Mouse (Mus musculus) spleen, adult 18-20 months (tissue): ENCODE results near the gene Apon.
"Not testable (repeated sequence)": the region's sequence is repeated elsewhere in the genome, so short reads cannot be mapped to it uniquely, and the experiment has no call there.

ENCODE experiments used
- DNase-seq, 2 experiments: peaks; one replicate each; pipeline ENCODE4 v3.0.0; 2022; ENCODE audit warnings: mixed read lengths in 2 of 2

Gene Apon

GRCm38 (mm10) chr10:128253677-128254255, at the start of gene Apon:
Gene Apon (plus strand): TSS chr10:128254096.
- DNase-seq: no peak

DNA sequence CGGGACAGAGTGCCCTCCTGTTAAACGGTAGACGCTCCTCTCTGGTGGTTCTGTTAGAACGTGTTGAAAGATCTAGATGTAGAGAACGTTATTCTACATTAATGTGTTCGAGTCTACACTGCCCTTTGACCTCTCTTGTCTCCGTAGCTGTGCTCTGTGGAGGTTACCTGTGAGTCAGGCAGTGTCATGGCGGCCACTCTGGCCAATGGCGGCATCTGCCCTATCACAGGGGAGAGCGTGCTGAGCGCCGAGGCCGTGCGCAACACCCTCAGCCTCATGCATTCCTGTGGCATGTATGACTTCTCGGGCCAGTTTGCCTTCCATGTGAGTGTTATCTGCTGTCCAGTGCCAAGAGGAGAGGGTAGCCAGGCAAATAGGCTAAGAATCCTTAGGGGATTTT, 49.0 kb upstream of the Apon start:
- DNase-seq: no peak

- DNase-seq: no peak
Measured at GRCm38 (mm10) chr10:128208326-128208725, 45.6 kb upstream of the Apon start.

DNA sequence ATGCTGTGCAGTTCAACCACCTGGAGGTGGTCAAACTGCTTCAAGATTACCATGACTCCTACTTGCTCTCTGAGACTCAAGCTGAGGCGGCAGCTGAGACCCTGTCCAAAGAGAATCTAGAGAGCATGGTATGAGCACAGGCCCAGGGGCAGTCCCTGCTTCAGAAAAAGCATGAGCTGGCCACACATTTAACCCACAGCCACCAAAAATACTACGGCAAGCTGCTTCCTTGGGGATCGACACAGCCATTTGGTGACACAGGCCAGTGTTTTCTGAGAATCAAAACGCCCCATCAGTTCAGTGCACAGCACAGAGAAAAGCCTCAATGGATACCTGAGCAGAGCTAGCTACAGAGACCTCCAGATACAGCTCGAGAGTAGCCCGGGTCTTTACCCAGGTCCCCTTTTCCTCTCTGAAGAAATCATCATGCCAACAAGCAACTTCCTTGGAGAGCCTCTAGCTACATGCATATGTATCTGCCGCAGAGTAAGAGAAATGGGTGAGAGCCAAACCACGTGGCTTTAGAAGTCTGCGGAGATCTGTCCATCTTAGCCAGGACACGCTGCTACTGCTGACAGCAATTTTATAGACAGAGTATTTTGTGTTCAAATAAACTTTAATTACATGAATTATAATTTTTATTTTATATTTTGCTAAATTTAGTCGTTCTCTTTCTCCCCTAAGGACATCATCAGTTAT, 44.4 kb upstream of the Apon start:
- DNase-seq: no peak

DNA sequence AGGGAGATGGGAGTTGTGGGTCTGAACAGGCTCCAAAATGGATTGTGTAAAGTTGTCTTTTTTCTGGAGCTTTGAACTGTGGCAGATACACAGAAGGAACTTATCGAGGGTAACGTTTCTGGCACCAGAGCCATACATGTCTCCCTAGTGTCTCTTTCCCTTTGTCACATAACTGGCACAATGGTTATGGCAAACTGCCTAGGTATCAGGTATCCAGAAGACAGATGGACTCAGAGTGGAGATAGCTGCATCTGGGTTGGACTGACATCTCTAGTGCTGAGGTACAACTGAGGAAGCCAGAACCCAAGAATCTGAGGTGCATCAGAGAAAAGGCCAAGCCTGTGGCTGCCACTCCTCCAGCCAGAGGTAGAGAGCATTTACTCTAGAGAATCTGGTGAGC, 43.8 kb upstream of the Apon start:
- DNase-seq: no peak

- no peak for DNase-seq
Measured at GRCm38 (mm10) chr10:128210954-128211353, 42.9 kb upstream of the Apon start.

DNA sequence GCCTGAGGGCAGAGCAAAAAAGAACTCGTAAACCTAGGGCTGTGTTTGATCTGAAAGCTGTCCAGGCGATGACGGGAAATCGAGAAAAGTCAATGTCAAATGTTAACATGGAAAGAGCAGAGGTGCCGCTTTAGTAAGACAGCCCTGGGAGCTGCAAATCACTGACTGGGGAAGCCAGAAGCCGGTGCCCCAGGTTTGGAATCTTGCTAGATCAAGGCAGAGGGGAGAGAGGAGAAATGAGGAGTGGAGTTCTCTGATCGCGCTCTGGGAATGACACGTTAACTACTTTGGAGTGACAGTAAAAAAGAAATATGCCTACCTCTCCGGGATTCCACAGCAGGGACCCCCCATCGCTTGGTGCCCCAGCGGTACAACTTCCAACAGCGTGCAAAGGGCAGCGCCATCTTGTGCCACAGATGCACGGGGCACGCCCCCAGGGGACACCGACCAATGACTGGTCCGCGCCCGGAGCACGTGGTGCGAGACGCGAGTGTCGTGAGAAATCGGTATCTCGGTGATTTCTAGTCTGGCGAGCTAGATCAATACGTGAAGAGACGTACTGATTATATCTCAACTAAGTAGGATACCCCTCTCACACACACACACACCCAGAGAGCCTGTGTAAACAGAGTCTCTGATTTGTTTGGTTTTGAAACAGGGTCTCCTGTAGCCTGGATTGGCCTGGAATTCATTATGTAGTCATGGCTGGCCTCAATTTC, 42.3 kb upstream of the Apon start, which contains the start of gene Spryd4:
Gene Spryd4 (minus strand): TSS at position 418 of the 719 bp plus-strand sequence.
- peak; percentile 76 to 91 for DNase-seq

DNA sequence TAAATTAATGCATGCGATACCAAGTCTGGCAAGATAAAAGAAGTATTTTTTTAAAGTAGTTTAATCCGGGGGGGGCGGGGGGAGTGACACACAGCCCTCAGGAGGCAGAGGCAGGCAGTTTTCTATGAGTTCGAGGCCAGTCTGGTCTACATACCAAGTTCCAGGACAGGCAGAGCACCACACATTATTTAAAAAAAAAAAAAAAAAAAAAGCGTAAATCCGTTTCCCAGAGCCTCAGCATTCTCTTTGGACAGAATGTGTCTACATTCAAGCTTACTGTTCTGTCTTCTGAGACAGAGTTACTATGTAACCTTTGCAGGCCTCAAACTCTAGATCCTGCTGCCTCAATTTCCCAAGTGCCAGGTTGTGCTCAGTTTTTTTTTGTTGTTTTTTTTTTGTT, 41.7 kb upstream of the Apon start:
- DNase-seq: no peak

- peak; percentile 36 to 63 for DNase-seq
Measured at GRCm38 (mm10) chr10:128212871-128213323, 41.0 kb upstream of the Apon start.

DNA sequence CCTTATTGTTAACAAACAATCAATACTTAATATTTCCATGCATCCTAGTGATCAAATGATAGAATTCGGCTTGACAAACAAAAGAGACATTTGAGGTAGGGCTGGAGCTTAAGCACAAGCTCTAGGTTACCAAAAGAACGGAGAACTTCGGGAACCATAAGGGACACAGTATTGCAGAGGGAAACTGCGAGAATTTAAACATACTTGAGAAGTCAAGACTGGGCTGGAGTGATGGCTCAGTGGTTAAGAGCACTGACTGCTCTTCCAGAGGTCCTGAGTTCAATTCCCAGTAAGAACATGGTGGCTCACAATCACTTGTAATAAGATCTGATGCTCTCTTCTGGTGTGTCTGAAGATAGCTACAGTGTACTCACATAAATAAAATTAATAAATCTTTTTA, 39.8 kb upstream of the Apon start:
- not testable (repeated sequence) for DNase-seq

DNA sequence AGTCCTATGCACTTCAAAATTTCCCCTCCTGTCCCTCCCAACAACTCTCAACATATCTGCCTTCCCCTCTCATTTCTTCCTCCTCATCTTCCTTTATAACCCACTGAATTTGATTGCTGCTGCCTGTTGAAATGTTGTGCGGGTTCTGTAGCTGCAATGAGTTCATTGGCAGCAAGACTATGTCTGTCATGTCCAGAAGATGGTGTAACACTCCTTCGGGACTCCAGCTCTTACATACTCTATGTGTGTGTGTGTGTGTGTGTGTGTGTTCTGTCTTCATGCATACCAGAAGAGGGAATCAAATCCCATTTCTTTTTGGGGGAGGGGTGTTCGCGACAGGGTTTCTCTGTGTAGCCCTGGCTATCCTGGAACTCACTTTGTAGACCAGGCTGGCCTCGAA, 38.9 kb upstream of the Apon start:
- no peak for DNase-seq

DNA sequence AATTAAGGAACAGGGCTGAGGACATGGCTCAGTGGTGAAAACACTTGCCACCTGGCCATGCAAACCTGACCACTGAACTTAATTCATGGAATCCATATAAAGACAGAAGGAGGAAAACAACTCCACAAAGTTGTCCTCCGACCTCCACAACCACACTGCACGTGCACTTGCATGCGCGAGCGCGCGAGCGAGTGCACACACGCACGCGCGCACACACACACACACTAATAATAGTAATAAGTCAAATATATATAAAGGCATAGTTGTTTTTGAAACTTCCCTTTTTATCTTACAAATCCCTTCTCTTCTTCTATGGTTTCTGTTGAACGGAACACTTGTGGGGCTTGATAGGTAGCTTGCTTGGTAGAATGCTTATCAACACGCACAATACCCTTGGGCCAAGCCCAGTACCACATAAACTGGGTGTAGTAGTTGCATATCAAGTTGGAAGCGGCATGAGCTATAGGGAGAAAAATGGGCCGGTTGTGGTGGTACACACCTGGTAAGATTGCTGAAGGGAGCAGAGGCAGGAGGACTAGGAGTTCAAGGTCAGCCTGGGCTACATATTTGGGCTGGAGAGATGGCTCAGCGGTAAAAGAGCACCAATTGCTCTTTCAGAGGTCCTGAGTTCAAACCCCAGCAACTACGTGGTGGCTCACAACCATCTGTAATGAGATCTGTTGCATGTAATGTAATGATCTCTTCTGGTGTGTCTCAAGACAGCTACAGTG, 35.3 kb upstream of the Apon start:
- no peak for DNase-seq

DNA sequence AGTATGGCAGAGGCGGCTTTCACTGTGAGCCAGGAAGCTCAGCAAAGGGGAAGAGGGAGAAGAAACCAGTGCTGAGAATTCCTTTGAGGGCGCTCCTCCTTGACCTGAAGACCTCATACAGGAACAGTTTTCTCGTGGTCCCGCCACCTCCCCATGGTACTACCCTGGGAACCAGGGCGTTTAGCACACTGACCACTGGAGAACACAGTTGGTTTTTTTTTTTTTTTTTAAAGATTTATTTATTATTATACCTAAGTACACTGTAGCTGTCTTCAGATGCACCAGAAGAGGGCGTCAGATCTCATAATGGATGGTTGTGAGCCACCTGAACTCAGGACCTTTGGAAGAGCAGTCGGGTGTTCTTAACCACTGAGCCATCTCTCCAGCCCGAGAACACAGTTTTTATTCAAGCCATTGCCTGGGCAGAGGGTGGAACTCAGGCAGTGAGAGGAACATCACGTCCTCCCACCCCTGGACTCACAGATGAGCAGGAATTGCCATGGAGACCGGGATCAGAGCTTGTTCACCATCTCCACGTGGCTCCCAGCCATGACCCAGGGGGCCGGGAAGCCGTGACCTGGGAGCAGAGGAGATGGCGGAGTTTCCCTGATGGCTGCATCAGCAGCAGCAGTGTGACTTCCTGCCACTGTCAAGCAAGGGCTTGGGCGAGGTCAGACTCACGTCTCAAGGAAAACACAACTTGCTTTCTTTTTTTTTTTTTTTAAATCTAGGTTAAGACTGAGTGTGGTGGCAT, 32.2 kb upstream of the Apon start:
- DNase-seq: no peak

GRCm38 (mm10) chr10:128225064-128225463, 28.8 kb upstream of the Apon start:
- no peak for DNase-seq

DNA sequence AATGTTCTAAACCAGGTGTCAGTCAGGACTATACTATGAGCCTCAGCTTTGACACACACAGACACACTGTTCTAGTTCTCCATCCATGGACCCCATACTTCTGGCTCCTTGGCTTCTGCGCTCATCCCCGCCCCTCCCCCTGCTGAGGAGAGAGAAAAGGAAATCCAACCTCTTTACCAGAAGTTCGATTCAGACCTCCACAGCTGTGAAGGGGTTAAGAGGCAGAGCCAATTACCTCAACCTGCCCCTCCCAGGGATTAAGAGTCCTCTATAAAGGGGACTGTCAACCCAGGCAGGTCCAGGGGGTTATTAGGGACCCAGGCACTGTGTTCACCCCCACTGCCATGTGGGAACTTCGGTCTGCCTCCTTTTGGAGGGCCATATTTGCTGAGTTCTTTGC, 28.4 kb upstream of the Apon start, which contains the start of gene Mip:
Gene Mip (plus strand): TSS at position 301 of the 400 bp plus-strand sequence.
- no peak for DNase-seq

GRCm38 (mm10) chr10:128227592-128227991, 26.3 kb upstream of the Apon start:
- no peak for DNase-seq

- DNase-seq: no peak
Measured at GRCm38 (mm10) chr10:128228009-128228408, 25.9 kb upstream of the Apon start.

GRCm38 (mm10) chr10:128230582-128230981, 23.3 kb upstream of the Apon start:
- no peak for DNase-seq

DNA sequence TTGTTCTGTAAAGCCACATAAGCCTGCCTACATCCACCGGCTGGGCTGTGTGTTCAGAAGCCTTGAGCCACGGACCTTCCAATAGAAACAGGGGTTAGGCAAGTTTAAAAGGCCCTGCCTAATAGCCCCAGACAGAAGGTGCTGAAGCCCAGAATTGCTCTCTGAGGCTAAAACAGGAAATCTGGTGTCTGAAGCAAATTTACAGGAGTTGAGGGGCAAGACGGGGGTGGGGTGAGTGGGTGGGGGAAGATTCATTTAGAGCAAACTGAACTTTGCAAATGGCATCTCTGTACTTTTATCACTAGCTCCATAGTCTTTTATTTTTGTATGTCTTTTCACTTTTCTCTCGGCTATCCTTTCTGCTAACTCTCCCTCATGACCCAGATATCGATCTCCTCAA, 22.8 kb upstream of the Apon start:
- no peak for DNase-seq

- peak; percentile 80 to 93 for DNase-seq
Measured at GRCm38 (mm10) chr10:128231697-128232419, 22.0 kb upstream of the Apon start, which contains the start of gene Timeless. Gene Timeless (plus strand): TSS chr10:128232065.

- DNase-seq: peak in 1 of 2 experiments; percentile 41
Measured at GRCm38 (mm10) chr10:128232420-128232985, 21.4 kb upstream of the Apon start.
